Mouse (Mus musculus) embryonic fibroblast, embryonic 13.5 days (primary cell): Measurements from ENCODE around the gene Cacna2d1.

Source experiments
- CTCF ChIP-seq: IDR thresholded peaks from 2 replicates; pipeline ENCODE4 v1.5.1; 2011; ENCODE audit warnings: mild to moderate bottlenecking, control low read depth, low read length, moderate library complexity, borderline replicate concordance; ENCODE audit not compliant: insufficient read depth
- POLR2A ChIP-seq: IDR thresholded peaks from 2 replicates; pipeline ENCODE4 v1.6.1; 2011; ENCODE audit warnings: low read depth, mild to moderate bottlenecking, control low read depth, low read length, moderate library complexity

- TF ChIP-seq CTCF (no peak), POLR2A (no peak)
These were observed 187.6 kb downstream of the Cacna2d1 start for GRCm38 (mm10) chr5:16122110-16122509.
